Mouse (Mus musculus) bone marrow macrophage, adult 2 months (primary cell): ENCODE measurements at regions not wholly inside any gene's neighbourhood (a gene's known extent, or its start where the extent isn't known, plus 50 kb on each side); places are given as distances from the start of the nearest gene placed in this dataset.

Experiments
- H3K27ac ChIP-seq: 2 replicates; pipeline ENCODE4 v1.5.1; 2012; ENCODE audit warnings: low read depth, low read length; ENCODE audit not compliant: insufficient read depth
- H3K4me1 ChIP-seq: 2 replicates; pipeline ENCODE4 v1.6.1; 2012; ENCODE audit warnings: low read length; ENCODE audit not compliant: control insufficient read depth, insufficient read depth
- H3K4me3 ChIP-seq: 2 replicates; pipeline ENCODE4 v1.5.1; 2012; ENCODE audit warnings: mild to moderate bottlenecking, low read length, moderate library complexity; ENCODE audit not compliant: insufficient read depth
- CTCF ChIP-seq: IDR thresholded peaks from 2 replicates; pipeline ENCODE4 v1.5.1; 2012; ENCODE audit warnings: low read depth, mild to moderate bottlenecking, low read length, moderate library complexity
- POLR2A ChIP-seq: IDR thresholded peaks from 2 replicates; pipeline ENCODE4 v1.6.1; 2012; ENCODE audit warnings: mild to moderate bottlenecking, low read depth, low read length, borderline replicate concordance

DNA sequence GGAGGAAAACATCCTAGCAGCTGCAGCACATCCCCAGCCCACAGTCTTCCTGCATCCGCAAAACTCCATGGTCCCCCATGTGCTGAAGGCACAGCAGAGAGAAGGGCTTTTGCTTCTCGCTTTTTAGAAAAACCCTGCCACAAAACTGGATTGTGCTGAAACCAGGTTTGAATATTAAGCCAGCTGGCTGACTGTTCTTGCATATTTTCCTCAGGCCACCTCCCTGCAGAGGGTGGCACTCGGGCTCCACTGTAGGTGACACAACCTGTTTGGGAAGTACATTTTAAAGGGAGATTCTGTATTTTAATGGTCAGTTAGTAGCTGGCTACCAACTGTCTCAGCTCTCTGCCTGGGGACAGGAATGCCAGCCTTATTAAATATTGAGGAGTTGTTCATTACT lies 133.7 kb downstream of the Anxa2 start:
- TF ChIP-seq CTCF (no peak), POLR2A (no peak)

GRCm38 (mm10) chr9:69581236-69581635 lies 127.8 kb downstream of the Anxa2 start:
- no peak overlapping the region for H3K4me3 ChIP-seq
- H3K27ac ChIP-seq: no peak overlapping the region
- no peaks in the 10 kb centered on the region for H3K4me1 ChIP-seq
- no peak for TF ChIP-seq POLR2A
- TF ChIP-seq CTCF: no peak

More for the DNA sequence above, 133.7 kb downstream of the Anxa2 start:
- Histone ChIP-seq H3K27ac (no peak overlapping the region), H3K4me1 (no peaks in the 10 kb centered on the region), H3K4me3 (no peak overlapping the region)

DNA sequence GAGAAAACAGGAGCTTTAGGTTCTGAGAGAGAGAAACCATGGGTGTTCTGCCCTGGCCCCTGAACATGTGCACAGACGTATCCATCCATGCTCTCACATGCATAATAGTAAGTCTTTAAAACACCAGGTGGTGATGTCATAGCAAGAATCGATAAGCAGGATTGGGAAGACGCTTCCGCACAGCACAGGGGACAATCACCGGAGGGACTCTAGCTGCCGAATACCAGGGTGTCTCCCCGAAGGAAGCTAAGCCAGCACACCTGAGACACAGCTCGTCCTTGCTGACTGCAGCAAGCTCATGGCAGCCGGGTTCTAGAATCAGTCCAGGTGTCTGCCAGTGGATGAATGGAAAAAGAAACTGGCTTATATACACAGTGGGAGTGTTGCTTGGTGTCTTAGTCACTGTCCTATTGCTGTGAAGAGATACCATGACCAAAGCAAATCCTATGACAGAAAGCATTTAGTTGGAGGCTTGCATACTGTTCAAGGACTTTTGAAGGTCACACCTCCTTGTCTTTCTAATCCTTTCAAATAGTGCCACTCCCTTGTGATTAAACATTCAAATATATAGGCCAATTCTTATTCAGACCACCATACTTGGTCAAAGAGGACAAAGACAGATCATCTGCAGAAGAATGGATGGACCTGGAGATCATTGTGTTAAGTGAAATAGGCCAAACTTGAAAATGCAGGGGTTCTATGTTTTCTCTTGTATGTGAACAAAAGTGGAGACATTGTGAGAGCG lies 124.4 kb downstream of the Anxa2 start:
- Histone ChIP-seq H3K27ac (no peak overlapping the region), H3K4me1 (no peaks in the 10 kb centered on the region), H3K4me3 (no peak overlapping the region)
- TF ChIP-seq POLR2A (no peak), CTCF (no peak)

DNA sequence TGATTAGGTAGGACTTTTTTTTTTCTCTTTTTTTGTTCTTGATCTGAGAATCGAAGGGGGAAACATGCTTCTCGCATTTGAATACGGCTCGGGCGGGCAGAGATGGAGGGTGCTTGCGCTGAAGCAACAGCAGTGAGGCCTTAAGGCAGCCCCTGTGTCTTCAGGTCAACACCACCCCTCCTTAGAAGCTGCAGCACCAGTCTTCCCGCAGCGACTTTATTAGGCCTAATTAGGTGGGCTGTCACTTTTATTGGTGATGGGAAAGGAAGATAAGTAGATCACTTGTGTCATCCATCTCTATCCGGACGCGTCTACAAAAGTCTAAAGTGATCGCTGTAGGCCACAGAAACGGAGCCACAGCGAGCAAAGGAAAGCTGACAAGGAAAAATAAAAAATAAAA lies 122.0 kb downstream of the Anxa2 start:
- H3K27ac ChIP-seq: no peak overlapping the region
- no peak for TF ChIP-seq CTCF
- no peak for TF ChIP-seq POLR2A
- no peaks in the 10 kb centered on the region for H3K4me1 ChIP-seq
- no peak overlapping the region for H3K4me3 ChIP-seq

DNA sequence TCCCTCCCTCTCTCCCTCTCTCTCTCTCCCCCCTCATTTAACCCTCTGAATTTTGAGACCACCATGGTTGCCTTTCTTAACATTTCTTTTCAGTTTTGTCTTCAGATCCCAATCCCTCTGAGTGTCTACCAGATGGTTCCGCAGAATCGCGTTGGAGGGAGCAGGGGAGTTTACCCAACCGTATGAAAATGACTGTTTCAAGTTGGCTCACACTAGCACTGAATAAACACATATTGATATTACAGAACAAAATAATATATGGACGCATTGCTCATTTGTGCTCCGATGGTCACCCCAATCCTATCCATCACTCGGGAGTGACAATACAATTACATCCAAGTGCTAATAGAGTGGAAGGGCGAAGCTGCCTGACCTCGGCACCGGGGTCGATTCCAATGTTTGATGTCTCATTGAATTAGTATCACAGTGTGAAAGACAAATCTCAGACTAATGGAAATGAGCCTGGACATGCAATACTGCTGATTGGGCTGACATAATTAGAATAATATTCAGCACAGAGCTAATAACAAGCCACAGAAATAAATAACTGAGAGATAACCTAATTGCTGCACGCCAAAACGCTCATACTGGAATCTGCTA lies 115.3 kb downstream of the Anxa2 start:
- Histone ChIP-seq H3K4me3 (no peak overlapping the region), H3K4me1 (no peaks in the 10 kb centered on the region), H3K27ac (no peak overlapping the region)
- no peak for TF ChIP-seq POLR2A
- no peak for TF ChIP-seq CTCF

DNA sequence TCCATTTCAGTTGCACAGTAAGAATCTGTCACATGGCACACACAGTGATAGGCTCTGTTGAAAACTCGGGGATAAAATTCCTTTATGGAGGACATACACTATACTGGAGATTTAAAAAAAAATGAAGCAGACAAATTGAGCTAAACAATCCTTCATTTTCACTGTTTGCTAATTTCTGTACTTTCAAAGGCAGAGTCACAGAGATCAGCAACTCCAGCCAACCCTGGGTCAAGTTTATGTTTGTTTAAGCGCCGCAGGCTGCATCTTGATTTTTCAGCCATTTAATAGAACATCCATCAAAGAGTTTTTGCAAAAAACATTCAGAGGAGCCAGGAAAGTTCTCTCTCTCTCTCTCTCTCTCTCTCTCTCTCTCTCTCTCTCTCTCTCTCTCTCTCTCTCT lies 114.8 kb downstream of the Anxa2 start:
- Histone ChIP-seq H3K4me1 (no peaks in the 10 kb centered on the region), H3K27ac (no peak overlapping the region), H3K4me3 (no peak overlapping the region)
- no peak for TF ChIP-seq POLR2A
- TF ChIP-seq CTCF: no peak

GRCm38 (mm10) chr9:69566996-69567395 lies 113.6 kb downstream of the Anxa2 start:
- Histone ChIP-seq H3K27ac (no peak overlapping the region), H3K4me3 (no peak overlapping the region), H3K4me1 (no peaks in the 10 kb centered on the region)
- TF ChIP-seq CTCF: no peak

- no peak overlapping the region for H3K27ac ChIP-seq
- TF ChIP-seq POLR2A (no peak), CTCF (no peak)
- H3K4me1 ChIP-seq: no peaks in the 10 kb centered on the region
- no peak overlapping the region for H3K4me3 ChIP-seq
Measured at GRCm38 (mm10) chr9:69543241-69543640, 89.8 kb downstream of the Anxa2 start.
